Mouse (Mus musculus): Measurements from ENCODE around the gene Zfp385b.

DNA sequence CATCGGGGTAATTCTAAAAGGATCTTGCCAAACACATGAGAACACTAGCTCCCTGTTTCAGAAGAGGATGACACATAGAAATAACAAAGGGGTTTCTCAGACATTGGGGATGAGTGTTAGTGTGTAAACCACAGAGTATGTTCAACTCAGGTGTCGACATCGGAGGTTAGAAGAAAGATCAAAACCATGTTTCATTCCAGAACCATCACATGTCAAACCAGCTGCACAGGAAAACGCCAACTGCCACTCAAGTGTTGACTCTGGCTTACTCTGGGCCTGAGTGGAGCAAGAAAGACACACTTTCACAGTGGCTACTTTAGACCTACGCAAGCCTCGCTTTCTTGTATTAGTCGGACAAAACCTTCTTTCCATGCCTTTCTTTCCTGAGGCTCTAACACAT is 74.2 kb downstream of the Zfp385b start:
- TF ChIP-seq EP300 (IDR thresholded peaks at IDR 0.05; ENCODE audit: low read length): no peak
- TF ChIP-seq CTCF (conservative IDR thresholded peaks at IDR 0.05 in 1 of 2, IDR thresholded peaks at IDR 0.05 in 1 of 2; ENCODE audit: low read depth in 2 of 2, low read length in 2 of 2): no peak
- TF ChIP-seq TCF12 (IDR thresholded peaks at IDR 0.05; ENCODE audit: low read depth, low read length): no peak
- TF ChIP-seq POLR2A (IDR thresholded peaks at IDR 0.05; ENCODE audit: low read depth, low read length): no peak
- TF ChIP-seq HCFC1 (IDR thresholded peaks at IDR 0.05; ENCODE audit: low read depth, low read length): no peak
- TF ChIP-seq ELF1 (IDR thresholded peaks at IDR 0.05; ENCODE audit: low read depth, low read length): no peak
- no peak for TF ChIP-seq CHD1 (IDR thresholded peaks at IDR 0.05; ENCODE audit: low read depth, low read length)
- TF ChIP-seq GABPA (IDR thresholded peaks at IDR 0.05; ENCODE audit: insufficient replicate concordance, low read depth, low read length): no peak
- TF ChIP-seq MEF2A (IDR thresholded peaks at IDR 0.05; ENCODE audit: borderline replicate concordance, low read depth, low read length): no peak
- no peak for TF ChIP-seq CHD2 (IDR thresholded peaks at IDR 0.05; ENCODE audit: low read length)

Measured in CH12.LX (cell line).